Mouse (Mus musculus): ENCODE measurements around the gene Fpr1.
"Not testable (repeated sequence)": the region's sequence is repeated elsewhere in the genome, so short reads cannot be mapped to it uniquely, and the experiment has no call there.

DNA sequence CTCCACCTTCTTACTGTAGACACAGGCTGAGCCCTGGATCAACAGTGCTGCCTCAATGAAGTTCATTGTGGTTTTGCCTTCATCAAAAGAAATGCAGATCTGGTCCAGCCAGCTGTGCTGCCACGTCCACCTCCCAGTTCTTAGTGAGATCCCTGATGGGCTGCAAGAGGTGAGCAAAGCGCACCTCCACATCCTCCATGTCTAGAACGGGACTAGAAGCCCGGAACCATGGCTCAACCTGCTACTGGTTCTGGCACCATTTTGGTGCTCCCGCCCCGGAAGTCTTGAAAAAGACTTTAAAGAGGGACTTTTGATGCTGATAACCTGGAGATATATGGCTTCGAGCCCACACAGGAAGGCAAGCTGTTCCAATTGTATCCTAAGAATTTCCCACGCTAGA lies 28.9 kb upstream of the Fpr1 start:
- not testable (repeated sequence) for TF ChIP-seq TAL1, GATA1 (IDR thresholded peaks at IDR 0.05; ENCODE audit: low read length)
